Mouse (Mus musculus) lung, adult 18-20 months (tissue): ENCODE measurements around the gene Rep15.
A peak's percentile ranks its signal among the peaks of the same experiment; 100 is the strongest.

ENCODE experiments used
- DNase-seq, 2 experiments: peaks; one replicate each; pipeline ENCODE4 v3.0.0; 2022; ENCODE audit warnings: mixed read lengths in 2 of 2

Rep15 gene

DNA sequence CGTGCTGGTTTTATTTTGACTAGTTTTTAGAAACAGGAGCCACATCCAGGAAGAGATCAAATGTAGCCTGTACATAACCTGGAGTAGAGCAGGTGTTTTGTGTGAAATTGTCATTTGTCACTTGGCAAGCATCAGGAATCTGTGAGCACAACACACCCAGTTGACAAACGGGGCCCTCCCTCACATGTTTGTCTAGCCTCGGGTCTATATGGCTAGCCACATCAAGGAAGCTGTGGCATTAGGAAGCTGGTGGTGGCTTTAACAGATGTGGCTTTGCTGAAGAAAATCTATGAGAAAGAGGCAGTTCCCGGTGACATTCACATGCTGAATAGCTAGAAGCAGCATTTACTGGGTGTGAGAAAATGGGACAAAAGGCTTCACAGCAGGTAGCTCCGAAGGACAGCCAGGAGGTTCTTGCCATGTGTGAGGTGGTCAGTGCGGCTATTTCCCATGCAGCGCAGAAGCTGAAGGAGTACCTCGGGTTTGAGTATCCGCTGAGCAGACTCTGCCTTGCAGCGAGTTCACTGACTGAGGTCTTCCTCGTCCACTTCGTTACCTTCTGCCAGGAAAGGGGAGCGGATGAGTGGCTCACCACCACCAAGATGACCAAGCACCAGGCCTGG, at the start of gene Rep15:
TSS of gene Rep15 (plus strand) at position 282 of the 623 bp plus-strand sequence.
- DNase-seq, result no peak

DNA sequence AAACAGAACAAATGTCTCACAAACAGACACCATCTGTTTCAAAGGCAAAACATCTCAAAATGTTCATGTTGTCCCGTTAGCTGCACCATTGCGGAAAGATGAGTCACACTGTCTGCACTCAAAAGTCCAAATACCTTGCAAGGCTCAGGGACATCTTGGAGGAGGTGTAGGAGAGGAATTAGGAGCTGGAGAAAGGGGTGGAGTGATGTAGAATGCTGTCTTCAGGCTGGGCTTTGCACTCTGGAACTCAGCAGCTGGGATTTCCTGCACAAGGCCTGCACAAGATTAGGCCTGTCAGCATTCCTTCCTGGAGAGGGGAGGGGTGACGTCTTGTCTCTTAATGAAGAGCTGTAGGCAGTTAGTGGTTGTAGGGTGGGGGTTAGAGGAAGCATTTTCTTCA, 47.8 kb upstream of the Rep15 start:
- DNase-seq, result no peak

- DNase-seq, result peak; percentile 44 to 60
Observed at GRCm38 (mm10) chr6:146994236-146994635, 38.1 kb upstream of the Rep15 start.

DNA sequence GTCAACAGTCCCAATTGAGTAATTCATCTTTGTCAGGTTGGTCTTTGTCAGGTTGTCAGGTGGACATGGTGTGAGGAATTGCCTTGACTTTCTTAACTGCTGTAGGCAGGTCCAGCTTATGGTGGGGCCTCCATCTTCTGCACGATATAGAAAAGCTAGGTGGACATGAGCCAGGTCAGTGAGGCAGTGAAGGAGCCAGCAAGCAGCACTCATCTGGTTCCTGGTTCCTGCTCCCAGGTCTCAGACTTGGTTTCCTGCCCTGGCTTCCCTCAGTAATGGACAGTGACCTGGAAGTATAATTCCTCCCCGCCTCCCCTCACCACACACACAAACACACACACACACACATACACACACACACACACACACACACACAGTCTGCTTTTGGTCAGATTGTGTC, 37.0 kb upstream of the Rep15 start:
- DNase-seq, result no peak

DNA sequence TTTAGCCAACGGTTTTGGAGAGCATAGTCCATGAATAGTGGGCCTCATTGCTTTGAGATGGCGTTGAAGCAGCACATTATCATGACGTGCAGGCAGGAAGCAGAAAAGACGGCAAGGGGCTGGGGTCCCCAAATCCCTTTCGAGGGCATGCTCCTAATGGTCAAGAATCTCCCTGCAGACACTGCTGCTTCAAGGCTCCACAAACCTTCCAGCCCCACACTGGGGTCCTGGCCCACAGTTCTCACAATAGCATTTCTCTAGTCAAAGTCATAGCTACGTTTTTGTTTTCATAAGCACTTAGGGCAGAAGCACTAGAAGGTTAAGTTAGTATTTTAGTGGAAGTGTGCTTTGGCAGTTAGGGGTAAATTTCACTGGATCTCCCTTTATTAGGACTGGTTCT, 36.5 kb upstream of the Rep15 start:
- DNase-seq, result no peak

DNA sequence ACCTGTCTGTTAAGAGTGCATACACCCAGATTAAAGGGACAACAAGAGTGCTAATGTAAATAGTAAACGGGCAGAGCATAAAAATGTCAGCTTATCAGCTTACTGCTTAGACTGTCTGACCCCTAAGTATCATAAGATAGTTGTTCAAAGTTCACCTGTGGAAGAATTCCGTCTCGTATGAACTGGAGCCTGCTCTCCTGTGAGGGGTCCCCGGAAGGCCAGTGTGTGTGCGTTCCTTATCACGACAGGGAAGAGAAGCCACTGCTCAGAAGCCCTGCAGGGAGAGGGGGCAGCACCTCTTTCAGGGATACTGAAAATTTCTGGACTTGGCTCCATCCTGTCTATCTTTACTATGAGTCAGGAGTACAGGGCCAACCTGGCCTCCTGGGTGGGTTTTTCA, 35.4 kb upstream of the Rep15 start:
- no peak for DNase-seq

- DNase-seq, result no peak
Observed at GRCm38 (mm10) chr6:146998710-146999109, 33.7 kb upstream of the Rep15 start.

- no peak for DNase-seq
Observed at GRCm38 (mm10) chr6:146999302-146999701, 33.1 kb upstream of the Rep15 start.

- DNase-seq, result no peak
Observed at GRCm38 (mm10) chr6:146999755-147000154, 32.6 kb upstream of the Rep15 start.

GRCm38 (mm10) chr6:147008148-147008547, 24.2 kb upstream of the Rep15 start:
- DNase-seq, result peak; percentile 26 to 32

DNA sequence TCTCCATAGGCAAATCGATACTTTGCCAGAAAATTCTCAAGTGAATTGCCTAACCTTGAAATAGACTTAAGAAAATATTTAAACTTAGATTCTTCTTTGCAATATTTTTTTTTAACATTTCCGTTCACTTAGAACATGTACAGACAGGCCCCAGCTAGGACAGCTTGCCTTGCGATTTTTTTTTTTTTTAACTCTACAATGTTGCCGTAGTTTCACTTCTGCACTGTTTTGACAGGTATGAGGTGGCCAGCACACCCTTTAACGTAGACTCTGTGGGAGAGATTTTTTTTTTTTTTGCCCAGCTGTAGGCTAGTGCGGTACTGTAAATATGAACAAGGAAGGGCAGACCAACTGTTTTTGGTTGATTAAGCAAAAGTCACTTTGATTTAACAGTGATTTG, 22.0 kb upstream of the Rep15 start:
- no peak for DNase-seq

- peak in 1 of 2 experiments; percentile 26 for DNase-seq
Observed at GRCm38 (mm10) chr6:147010811-147011520, 21.4 kb upstream of the Rep15 start.

DNA sequence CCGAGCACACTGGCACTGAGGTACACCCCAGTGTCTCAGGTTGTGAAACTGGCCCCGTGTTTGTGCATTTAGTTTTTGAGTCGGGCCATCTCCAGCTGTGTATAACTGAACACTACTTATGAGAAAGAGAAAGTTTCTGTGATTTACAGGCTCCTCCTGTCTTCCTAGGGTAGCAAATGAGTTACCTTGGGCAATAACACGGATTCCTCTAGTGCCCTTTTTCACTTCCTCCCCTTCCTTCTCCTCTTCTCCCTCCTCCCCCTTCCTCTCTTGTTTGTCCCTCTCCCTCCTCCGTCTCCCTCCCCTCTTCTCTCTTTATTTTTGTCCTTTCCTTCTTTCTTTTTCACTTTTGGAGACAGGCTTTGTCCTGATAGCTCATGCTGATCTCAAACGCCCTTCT, 20.8 kb upstream of the Rep15 start:
- no peak for DNase-seq

GRCm38 (mm10) chr6:147011977-147012376, 20.4 kb upstream of the Rep15 start:
- peak; percentile 56 to 66 for DNase-seq

DNA sequence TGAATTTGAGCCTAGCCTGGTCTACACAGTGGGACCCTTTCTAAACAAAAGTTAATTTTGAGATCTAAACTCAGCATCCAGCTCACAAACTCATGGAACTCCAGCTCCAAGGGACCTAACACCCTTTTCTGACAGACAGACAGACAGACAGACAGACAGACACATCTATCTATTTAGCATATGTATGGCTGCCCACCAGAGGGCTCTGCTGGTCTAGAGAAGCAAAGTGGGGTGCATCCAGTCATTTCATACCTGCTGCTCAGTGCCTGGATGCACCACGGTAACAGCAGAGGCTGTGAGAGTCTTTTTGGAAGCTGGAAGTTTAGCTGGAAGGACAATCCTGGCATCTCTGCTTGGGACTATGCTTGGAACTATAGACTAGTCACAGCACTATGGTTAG, 18.8 kb upstream of the Rep15 start:
- no peak for DNase-seq

GRCm38 (mm10) chr6:147017906-147018305, 14.5 kb upstream of the Rep15 start:
- no peak for DNase-seq

DNA sequence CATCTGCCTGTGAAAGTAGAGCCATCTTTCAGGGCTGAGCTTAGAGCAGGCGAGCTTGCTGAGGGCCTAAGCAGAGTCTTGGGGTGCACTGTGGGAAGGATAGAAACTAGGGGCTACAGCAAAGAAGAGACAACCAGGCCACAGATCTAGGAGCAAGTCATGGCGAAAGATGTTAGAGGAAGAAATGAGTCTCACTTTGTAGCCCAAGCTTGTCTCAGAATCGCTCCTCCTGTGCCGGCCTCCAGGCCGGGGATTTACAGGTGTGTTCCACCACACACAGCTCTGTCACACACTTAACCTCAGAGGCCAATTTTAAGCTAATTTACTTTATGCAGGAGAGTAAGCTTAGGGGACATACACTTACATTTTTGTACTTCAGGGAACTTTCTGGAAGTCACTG, 14.0 kb upstream of the Rep15 start:
- no peak for DNase-seq

DNA sequence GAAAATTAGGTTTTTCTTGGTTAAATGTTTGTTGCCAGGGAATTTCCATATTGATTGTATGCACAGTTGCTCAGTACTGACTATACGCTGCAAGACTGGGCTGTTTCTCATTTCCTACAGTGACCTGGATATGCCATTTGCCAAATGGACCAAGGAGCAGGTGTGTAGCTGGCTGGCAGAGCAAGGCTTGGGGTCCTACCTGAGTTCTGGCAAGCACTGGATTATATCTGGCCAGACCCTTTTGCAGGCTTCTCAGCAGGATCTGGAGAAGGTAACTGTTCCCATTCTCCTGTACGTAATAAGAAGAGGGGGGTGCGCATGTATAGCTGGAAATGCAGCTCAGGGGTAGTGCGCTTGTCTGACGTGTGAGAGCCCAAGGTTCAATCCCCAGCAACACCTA, 11.2 kb upstream of the Rep15 start:
- DNase-seq, result no peak

- no peak for DNase-seq
Observed at GRCm38 (mm10) chr6:147022375-147023132, 9.8 kb upstream of the Rep15 start.

GRCm38 (mm10) chr6:147023133-147023395, 9.3 kb upstream of the Rep15 start:
- DNase-seq, result no peak

DNA sequence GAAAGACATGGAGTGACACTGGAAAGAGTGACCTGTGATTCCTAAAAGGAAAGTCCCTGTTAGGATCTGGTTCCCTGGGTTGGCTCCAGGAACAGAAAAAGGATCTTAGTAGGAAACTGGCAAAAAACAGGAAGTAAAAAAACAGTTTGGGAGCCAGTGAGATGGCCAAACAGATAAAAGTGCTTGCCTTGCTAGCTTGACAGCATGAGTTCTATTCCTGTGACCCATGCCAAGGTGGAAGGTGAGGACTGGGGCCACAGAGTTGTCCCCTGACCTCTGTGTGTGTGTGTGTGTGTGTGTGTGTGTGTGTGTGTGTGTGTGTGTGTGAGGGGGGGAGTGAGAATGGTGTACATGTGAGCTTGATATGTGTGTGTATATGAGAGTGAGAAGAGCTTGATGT, 8.8 kb upstream of the Rep15 start:
- no peak for DNase-seq

DNA sequence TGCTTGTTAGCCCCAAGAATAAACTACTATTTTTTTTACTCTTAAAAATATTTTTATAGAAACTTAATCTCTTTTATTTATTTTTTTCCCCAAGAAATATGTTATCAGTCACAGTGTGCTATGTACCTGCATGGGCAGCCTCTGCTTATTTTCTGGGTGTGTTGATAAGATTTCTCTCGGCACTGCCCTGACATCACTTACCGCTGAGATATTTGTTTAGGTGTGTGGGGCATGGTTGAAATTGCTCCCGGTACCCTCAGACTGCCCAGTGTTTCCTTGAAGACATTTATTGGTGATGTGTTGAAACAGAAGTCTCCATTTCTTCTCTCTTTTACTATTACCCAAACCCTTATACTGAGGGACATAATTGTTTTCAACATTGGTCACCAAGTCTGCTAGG, 7.6 kb upstream of the Rep15 start:
- DNase-seq, result no peak

- no peak for DNase-seq
Observed at GRCm38 (mm10) chr6:147028396-147028795, 4.0 kb upstream of the Rep15 start.

DNA sequence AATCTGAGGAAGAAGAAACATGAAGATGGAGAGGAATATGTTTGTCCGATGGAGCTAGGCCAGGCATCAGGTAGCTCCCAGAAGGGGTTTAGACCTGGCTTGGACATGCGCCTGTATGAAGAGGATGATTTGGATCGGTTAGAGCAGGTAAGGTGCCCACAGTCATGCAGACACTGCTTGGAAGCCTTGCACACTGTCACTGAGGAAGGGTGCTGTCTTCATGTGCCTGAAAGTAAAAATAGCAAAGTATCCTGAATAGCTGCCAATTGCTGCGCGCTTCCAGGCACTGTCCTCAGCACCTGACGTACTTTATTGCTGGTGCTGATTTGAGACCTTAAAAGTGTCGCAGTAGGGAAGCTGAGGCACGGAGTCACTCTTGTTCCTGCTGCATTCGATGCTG, 2.8 kb upstream of the Rep15 start:
- DNase-seq, result no peak
